Mouse (Mus musculus) heart, adult 10 weeks (tissue): Measurements from ENCODE around the gene Timm8b. TPM values are rescaled to one million over a fixed set of nuclear protein-coding genes. Genes with fewer than 3 reads are reported as not detected.

Source experiments
- polyA plus RNA-seq: library from polyadenylated mRNA; stranded (reverse); fragments of 350-450 nt; fragmentation: Illumina TruSeq; extraction: RNeasy Lipid Tissue Mini Kit (QIAGEN cat#74804); gene quantifications from one replicate; pipeline ENCODE4 v1.2.3, GENCODE M21; 2014; ENCODE audit warnings: low read depth, low replicate concordance

Gene Timm8b
- polyA plus RNA-seq = 365 TPM

GRCm38 (mm10) chr9:50603189-50603997 is at the start of gene Timm8b, which contains the start of gene Sdhd:
Gene Timm8b (plus strand): TSS chr9:50603910.
Gene Sdhd (minus strand): TSS chr9:50603812.

GRCm38 (mm10) chr9:50554241-50555093 is 49.2 kb upstream of the Timm8b start, which contains the start of gene Il18:
Gene Il18 (plus strand): TSS chr9:50554827.

GRCm38 (mm10) chr9:50555094-50555446 is 48.6 kb upstream of the Timm8b start, which contains the start of gene Bco2:
Gene Bco2 (minus strand): TSS chr9:50555181.

GRCm38 (mm10) chr9:50561145-50561917 is 42.4 kb upstream of the Timm8b start, which contains the start of gene Tex12:
Gene Tex12 (minus strand): TSS chr9:50561325.

GRCm38 (mm10) chr9:50616766-50617603 is 13.3 kb downstream of the Timm8b start, which contains the start of the genes Pih1d2 and Nkapd1:
Gene Pih1d2 (plus strand): TSS chr9:50617321.
Gene Nkapd1 (minus strand): TSS chr9:50617464.

Other genes starting within 250 kb of the Timm8b start
- 0.97 TPM for gene Plet1, start 109.4 kb upstream of the Timm8b start, polyA plus RNA-seq
- 83.2 TPM for gene Pts, start 75.2 kb upstream of the Timm8b start, polyA plus RNA-seq
- gene Il18, start 49.1 kb upstream of the Timm8b start, polyA plus RNA-seq = 2.7 TPM
- 0.29 TPM for gene Bco2, start 48.7 kb upstream of the Timm8b start, polyA plus RNA-seq
- gene Tex12, start 42.6 kb upstream of the Timm8b start, polyA plus RNA-seq = not detected
- 841 TPM for gene Sdhd, start 98 bp upstream of the Timm8b start, polyA plus RNA-seq
- gene Pih1d2, start 13.4 kb downstream of the Timm8b start, polyA plus RNA-seq = 2.1 TPM
- 10.0 TPM for gene Nkapd1, start 13.6 kb downstream of the Timm8b start, polyA plus RNA-seq
- gene Dlat, start 55.9 kb downstream of the Timm8b start, polyA plus RNA-seq = 316 TPM
- gene Dixdc1, start 135.6 kb downstream of the Timm8b start, polyA plus RNA-seq = 4.7 TPM
- gene 2310030G06Rik, start 142.6 kb downstream of the Timm8b start, polyA plus RNA-seq = 11.4 TPM
- 3,470 TPM for gene Cryab, start 147.4 kb downstream of the Timm8b start, polyA plus RNA-seq
- gene Hspb2, start 148.4 kb downstream of the Timm8b start, polyA plus RNA-seq = 187 TPM
- 4.2 TPM for gene Fdxacb1, start 164.3 kb downstream of the Timm8b start, polyA plus RNA-seq
- 9.2 TPM for gene Alg9, start 171.1 kb downstream of the Timm8b start, polyA plus RNA-seq
- gene 1110032A03Rik, start 171.6 kb downstream of the Timm8b start, polyA plus RNA-seq = 26.6 TPM
- 6.4 TPM for gene Ppp2r1b, start 241.4 kb downstream of the Timm8b start, polyA plus RNA-seq